Mouse (Mus musculus): ENCODE measurements around the gene Cox8a. TPM values are rescaled to one million over a fixed set of nuclear protein-coding genes. Genes with fewer than 3 reads are reported as not detected.

Gene Cox8a
- polyA plus RNA-seq, 1 experiment from 2014 or later = 789 TPM

- peaks cover 38% of the 10 kb centered on the region for H3K27me3 ChIP-seq
- H3K4me1 ChIP-seq = peaks cover 77% of the 10 kb centered on the region
- no peaks in the 10 kb centered on the region for H3K9me3 ChIP-seq
- H3K36me3 ChIP-seq (replicated peaks) = no peaks in the 10 kb centered on the region
- no peak overlapping the region for H3K4me2 ChIP-seq
- H3K4me3 ChIP-seq (replicated peaks) = no peak overlapping the region
- no peak overlapping the region for H3K9ac ChIP-seq
- WGBS = 49% methylated on average over 3 of the region's 3 CpGs
- H3K27ac ChIP-seq = peak overlapping the region; percentile 51; the same call in 1 of the 2 replicates
- ATAC-seq (ENCODE audit: low FRiP score) = no peak
Observed at GRCm38 (mm10) chr19:7178841-7179452, 38.5 kb downstream of the Cox8a start.

- Histone ChIP-seq H3K9me3 (no peaks in the 10 kb centered on the region), H3K4me3 (replicated peaks) (no peak overlapping the region), H3K9ac (no peak overlapping the region), H3K4me2 (no peak overlapping the region), H3K27ac (peak overlapping the region; percentile 51; the same call in 1 of the 2 replicates), H3K36me3 (replicated peaks) (no peaks in the 10 kb centered on the region), H3K4me1 (peaks cover 73% of the 10 kb centered on the region), H3K27me3 (peaks cover 30% of the 10 kb centered on the region)
- WGBS = 59% methylated on average over 13 of the region's 13 CpGs
- no peak for ATAC-seq (ENCODE audit: low FRiP score)
Observed at GRCm38 (mm10) chr19:7177804-7178511, 39.5 kb downstream of the Cox8a start.

GRCm38 (mm10) chr19:7176041-7176696, 41.2 kb downstream of the Cox8a start:
- H3K9me3 ChIP-seq = no peaks in the 10 kb centered on the region
- H3K27ac ChIP-seq = peak overlapping the region; percentile 53
- H3K36me3 ChIP-seq (replicated peaks) = no peaks in the 10 kb centered on the region
- no peak overlapping the region for H3K4me3 ChIP-seq (replicated peaks)
- H3K27me3 ChIP-seq = peaks cover 19% of the 10 kb centered on the region
- WGBS = 4% methylated on average over 11 of the region's 11 CpGs
- 0 out of 2 replicates have a peak overlapping the region, but pooled peaks have one; percentile 1 for H3K9ac ChIP-seq
- peak; percentile 13; the same call in 1 of the 2 replicates for ATAC-seq (ENCODE audit: low FRiP score)
- peaks cover 71% of the 10 kb centered on the region for H3K4me1 ChIP-seq
- no peak overlapping the region for H3K4me2 ChIP-seq

- peak overlapping the region; percentile 5; the same call in 1 of the 2 replicates for H3K9ac ChIP-seq
Observed at GRCm38 (mm10) chr19:7172051-7172866, 45.2 kb downstream of the Cox8a start.

DNA sequence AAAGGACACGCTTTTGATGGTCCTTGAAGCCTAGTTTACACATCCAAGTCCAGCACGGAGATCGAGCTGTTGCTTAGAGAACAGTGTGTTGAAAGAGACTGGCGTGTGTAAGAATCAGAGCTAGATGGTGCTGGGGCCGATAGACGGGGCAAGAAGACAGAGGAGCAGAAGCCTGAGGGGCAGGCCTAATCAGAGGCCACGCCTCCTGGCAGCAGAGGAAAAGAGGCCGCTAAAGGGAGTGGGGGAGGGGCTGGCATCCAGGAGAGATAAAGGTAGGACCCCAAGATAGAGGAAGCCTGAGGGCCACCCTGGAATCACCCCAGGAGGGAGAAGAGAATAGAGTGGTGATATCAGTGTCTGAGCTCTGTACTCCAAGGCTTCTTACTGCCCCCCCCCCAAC, 46.0 kb downstream of the Cox8a start:
- Histone ChIP-seq H3K27ac (peak overlapping the region; percentile 87), H3K9me3 (no peaks in the 10 kb centered on the region), H3K4me1 (peaks cover 46% of the 10 kb centered on the region), H3K36me3 (replicated peaks) (no peaks in the 10 kb centered on the region), H3K4me3 (replicated peaks) (no peak overlapping the region), H3K4me2 (peak overlapping the region; percentile 41; the same call in 1 of the 2 replicates), H3K27me3 (peaks cover 32% of the 10 kb centered on the region), H3K9ac (no peak overlapping the region; the same call in 1 of the 2 replicates)
- 7% methylated on average over 8 of the region's 8 CpGs for WGBS
- ATAC-seq (ENCODE audit: low FRiP score) = peak; percentile 19; the same call in 1 of the 2 replicates

More at GRCm38 (mm10) chr19:7172051-7172866, 45.2 kb downstream of the Cox8a start:
- WGBS = 6% methylated on average over 13 of the region's 13 CpGs
- Histone ChIP-seq H3K4me2 (peak overlapping the region; percentile 41), H3K4me3 (replicated peaks) (no peak overlapping the region), H3K27me3 (peaks cover 24% of the 10 kb centered on the region), H3K9me3 (no peaks in the 10 kb centered on the region), H3K36me3 (replicated peaks) (no peaks in the 10 kb centered on the region), H3K4me1 (peaks cover 46% of the 10 kb centered on the region), H3K27ac (peak overlapping the region; percentile 87)
- peak; percentile 96 for ATAC-seq (ENCODE audit: low FRiP score)

- 0 out of 2 replicates have a peak overlapping the region, but pooled peaks have one; percentile 87 for H3K27ac ChIP-seq
- no peak overlapping the region for H3K9ac ChIP-seq
- 72% methylated on average over 6 of the region's 6 CpGs for WGBS
- H3K4me3 ChIP-seq (replicated peaks) = no peak overlapping the region
- H3K9me3 ChIP-seq = no peaks in the 10 kb centered on the region
- peaks cover 36% of the 10 kb centered on the region for H3K27me3 ChIP-seq
- no peak for ATAC-seq (ENCODE audit: low FRiP score)
- H3K4me2 ChIP-seq = 0 out of 2 replicates have a peak overlapping the region, but pooled peaks have one; percentile 41
- no peaks in the 10 kb centered on the region for H3K36me3 ChIP-seq (replicated peaks)
- H3K4me1 ChIP-seq = peaks cover 46% of the 10 kb centered on the region
Observed at GRCm38 (mm10) chr19:7170916-7171315, 46.5 kb downstream of the Cox8a start.

GRCm38 (mm10) chr19:7168423-7168822, 49.0 kb downstream of the Cox8a start:
- Histone ChIP-seq H3K4me1 (peaks cover 62% of the 10 kb centered on the region), H3K4me3 (replicated peaks) (no peak overlapping the region), H3K9ac (no peak overlapping the region), H3K4me2 (no peak overlapping the region), H3K9me3 (no peaks in the 10 kb centered on the region), H3K36me3 (replicated peaks) (no peaks in the 10 kb centered on the region), H3K27me3 (peaks cover 58% of the 10 kb centered on the region), H3K27ac (no peak overlapping the region)
- no peak for ATAC-seq (ENCODE audit: low FRiP score)
- 30% methylated on average over 2 of the region's 2 CpGs for WGBS

DNA sequence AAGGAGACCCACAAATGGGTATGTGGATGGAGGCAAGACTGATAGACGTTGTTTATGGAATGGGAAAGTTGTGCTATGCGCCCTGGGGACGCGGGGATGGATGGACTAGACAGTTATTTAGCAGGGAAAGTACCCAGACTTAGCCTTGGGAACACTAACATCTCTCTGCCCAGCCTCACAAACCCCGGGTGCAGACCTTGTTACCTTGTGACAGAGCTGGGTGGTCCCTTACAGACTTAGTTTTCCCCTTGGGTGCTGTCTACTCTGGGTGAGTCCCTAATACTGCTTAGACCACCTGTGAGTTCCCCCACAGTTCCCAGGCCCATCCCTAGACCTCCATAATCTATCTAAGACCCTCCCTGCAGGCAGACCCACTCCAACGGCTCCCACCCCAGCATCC, 50.6 kb downstream of the Cox8a start:
- no peak for ATAC-seq (ENCODE audit: low FRiP score)
- Histone ChIP-seq H3K27ac (no peak overlapping the region), H3K4me1 (peaks cover 50% of the 10 kb centered on the region), H3K36me3 (replicated peaks) (no peaks in the 10 kb centered on the region), H3K9ac (no peak overlapping the region), H3K4me2 (no peak overlapping the region), H3K4me3 (replicated peaks) (peak overlapping the region; percentile 68; the same call in 1 of the 2 replicates), H3K9me3 (no peaks in the 10 kb centered on the region), H3K27me3 (peaks cover 74% of the 10 kb centered on the region)
- 8% methylated on average over 6 of the region's 6 CpGs for WGBS

- Histone ChIP-seq H3K9me3 (no peaks in the 10 kb centered on the region), H3K27me3 (peaks cover 77% of the 10 kb centered on the region), H3K9ac (peak overlapping the region; percentile 88), H3K4me3 (replicated peaks) (peak overlapping the region; percentile 68), H3K27ac (peak overlapping the region; percentile 31; the same call in 1 of the 2 replicates), H3K4me1 (peaks cover 44% of the 10 kb centered on the region), H3K4me2 (peak overlapping the region; percentile 98), H3K36me3 (replicated peaks) (no peaks in the 10 kb centered on the region)
- WGBS = 2% methylated on average over 13 of the region's 15 CpGs
- ATAC-seq (ENCODE audit: low FRiP score) = peak; percentile 19; the same call in 1 of the 2 replicates
Observed at GRCm38 (mm10) chr19:7166200-7166711, 51.2 kb downstream of the Cox8a start.

- Histone ChIP-seq H3K4me3 (replicated peaks) (peak overlapping the region; percentile 68), H3K9me3 (no peaks in the 10 kb centered on the region), H3K27ac (peak overlapping the region; percentile 31; the same call in 1 of the 2 replicates), H3K4me2 (peak overlapping the region; percentile 98), H3K9ac (peak overlapping the region; percentile 88), H3K27me3 (peaks cover 77% of the 10 kb centered on the region), H3K4me1 (peaks cover 42% of the 10 kb centered on the region), H3K36me3 (replicated peaks) (no peaks in the 10 kb centered on the region)
- under 1% methylated on average over 80 of the region's 105 CpGs for WGBS
- ATAC-seq (ENCODE audit: low FRiP score) = peak; percentile 65
Observed at GRCm38 (mm10) chr19:7165509-7166199, 51.8 kb downstream of the Cox8a start.

Measured in forebrain, embryonic 12.5 days (tissue).